7 mouse cellular contexts compared by ENCODE assay signal in the genomic region with DNA sequence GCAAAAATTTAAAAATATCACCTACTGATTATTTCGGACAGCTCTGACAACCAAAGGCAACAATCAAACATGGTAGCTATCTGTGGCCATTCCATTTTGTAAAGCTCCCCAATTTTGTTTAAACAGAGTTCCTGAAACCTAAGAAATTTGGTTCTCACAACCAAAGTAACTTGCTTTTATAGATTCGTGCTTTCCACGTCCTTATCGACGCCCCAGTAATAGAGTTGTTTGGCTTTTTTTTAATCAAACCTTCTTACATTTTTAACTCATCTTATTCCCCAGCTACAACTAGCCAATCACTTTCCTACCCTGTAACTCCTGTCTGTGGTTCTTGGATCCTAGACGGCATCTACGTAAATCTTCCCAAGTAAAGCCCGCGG. TPM values are rescaled to one million over a fixed set of nuclear protein-coding genes. Genes with fewer than 3 reads are reported as not detected.
DNase-seq lines count a peak whose midpoint lies in the region; ATAC-seq and TF ChIP-seq lines count a peak whose summit lies in the region.

No protein-coding gene starts in this region.

- no peak for DNase-seq in limb, embryonic 14.5 days (ENCODE audit: low spot score)
- DNase-seq in cerebellum, postnatal 10 days = no peak

- H3K27ac ChIP-seq in limb, embryonic 14.5 days (replicated peaks; ENCODE audit: low read depth, low read length) = peak overlapping the region; percentile 97
- H3K27ac ChIP-seq in stomach, embryonic 16.5 days (ENCODE audit: low read length) = peak overlapping the region; percentile 96

- H3K4me3 ChIP-seq in megakaryocyte, embryonic 14.5 days (replicated peaks) = peak overlapping the region; percentile 95
- peak overlapping the region; percentile 83 for H3K4me3 ChIP-seq in erythroblast, embryonic 14.5 days (replicated peaks)
- H3K4me3 ChIP-seq in limb, embryonic 14.5 days (replicated peaks; ENCODE audit: low read length) = peak overlapping the region; percentile 80
- H3K4me3 ChIP-seq in stomach, embryonic 16.5 days (replicated peaks; ENCODE audit: low read length) = peak overlapping the region; percentile 88

- H3K9me3 ChIP-seq in megakaryocyte, embryonic 14.5 days = 0 out of 2 replicates have a peak, but pooled peaks cover 3% of the 10 kb centered on the region
- H3K9me3 ChIP-seq in erythroblast, embryonic 14.5 days (ENCODE audit: control insufficient read depth, low read length) = no peaks in the 10 kb centered on the region
- H3K9me3 ChIP-seq in limb, embryonic 14.5 days (ENCODE audit: control insufficient read depth, low read length) = no peaks in the 10 kb centered on the region
- no peaks in the 10 kb centered on the region for H3K9me3 ChIP-seq in stomach, embryonic 16.5 days (replicated peaks; ENCODE audit: control insufficient read depth, low read length)

- no peak for TF ChIP-seq POLR2A in limb, embryonic 14.5 days (IDR thresholded peaks at IDR 0.05; ENCODE audit: borderline replicate concordance, extremely low read depth, insufficient read depth, insufficient read length)

- WGBS in limb, embryonic 14.5 days = 14% methylated on average over 9 of the region's 9 CpGs
- WGBS in stomach, embryonic 16.5 days = 7% methylated on average over 9 of the region's 9 CpGs

- peak overlapping the region; percentile 88 for H3K9ac ChIP-seq in limb, embryonic 14.5 days (ENCODE audit: low read depth, low read length, severe bottlenecking)
- H3K9ac ChIP-seq in stomach, embryonic 16.5 days (ENCODE audit: low read length) = peak overlapping the region; percentile 76

- H3K36me3 ChIP-seq in megakaryocyte, embryonic 14.5 days (replicated peaks; ENCODE audit: low read length) = peaks cover 33% of the 10 kb centered on the region
- peaks cover 17% of the 10 kb centered on the region for H3K36me3 ChIP-seq in erythroblast, embryonic 14.5 days (ENCODE audit: control insufficient read depth)
- H3K36me3 ChIP-seq in limb, embryonic 14.5 days (ENCODE audit: control insufficient read depth, insufficient read depth, low read length) = peaks cover 33% of the 10 kb centered on the region
- peaks cover 13% of the 10 kb centered on the region for H3K36me3 ChIP-seq in stomach, embryonic 16.5 days (ENCODE audit: control insufficient read depth, insufficient read depth, low read length)

- no peaks in the 10 kb centered on the region for H3K27me3 ChIP-seq in megakaryocyte, embryonic 14.5 days (replicated peaks)
- H3K27me3 ChIP-seq in erythroblast, embryonic 14.5 days (ENCODE audit: control insufficient read depth) = no peaks in the 10 kb centered on the region
- H3K27me3 ChIP-seq in limb, embryonic 14.5 days (ENCODE audit: control insufficient read depth, insufficient read depth, low read length) = no peaks in the 10 kb centered on the region
- no peaks in the 10 kb centered on the region for H3K27me3 ChIP-seq in stomach, embryonic 16.5 days (ENCODE audit: control insufficient read depth, insufficient read depth, low read length)

- H3K4me2 ChIP-seq in limb, embryonic 14.5 days (replicated peaks; ENCODE audit: low read depth, low read length, severe bottlenecking) = peak overlapping the region; percentile 60
- H3K4me2 ChIP-seq in stomach, embryonic 16.5 days (ENCODE audit: low read depth, low read length) = peak overlapping the region; percentile 60

- no peak for ATAC-seq in megakaryocyte, adult 5-6 weeks (ENCODE audit: poor library complexity, severe bottlenecking)
- ATAC-seq in limb, embryonic 14.5 days (ENCODE audit: low FRiP score, low read depth) = peak; percentile 35
- ATAC-seq in stomach, embryonic 16.5 days (ENCODE audit: insufficient read depth, low FRiP score) = no peak; the same call in 1 of the 2 replicates
- ATAC-seq in megakaryocyte progenitor cell, adult 5-6 weeks (replicated peaks; ENCODE audit: poor library complexity) = no peak

- H3K4me1 ChIP-seq in megakaryocyte, embryonic 14.5 days = peaks cover 40% of the 10 kb centered on the region
- H3K4me1 ChIP-seq in erythroblast, embryonic 14.5 days (ENCODE audit: control insufficient read depth) = peaks cover 35% of the 10 kb centered on the region
- H3K4me1 ChIP-seq in limb, embryonic 14.5 days (ENCODE audit: control insufficient read depth, insufficient read depth, low read length) = peaks cover 12% of the 10 kb centered on the region; the same call in 1 of the 2 replicates
- H3K4me1 ChIP-seq in stomach, embryonic 16.5 days (ENCODE audit: control insufficient read depth, insufficient read depth, low read length) = peaks cover 13% of the 10 kb centered on the region; the same call in 1 of the 2 replicates

RNA-seq across cellular contexts. Expression of a gene that starts 0.5 kb away (rescaled TPM):
- polyA plus RNA-seq in megakaryocyte, embryonic 14.5 days (2012; ENCODE audit: insufficient read depth, low replicate concordance) = 0.45 TPM in 1 of 2 replicates, not detected in the other
- 7.0 and 9.1 TPM in 2 replicates for total RNA-seq in megakaryocyte, adult 5-6 weeks (2015)
- total RNA-seq in megakaryocyte, adult 5-6 weeks (2017) = 8.7 and 10.2 TPM in 2 replicates
- polyA plus RNA-seq in erythroblast, embryonic 14.5 days (2012) = not detected in 2 replicates
- polyA plus RNA-seq in limb, embryonic 14.5 days (2012; rRNA removed) = 29.9 and 36.4 TPM in 2 replicates
- 12.5 and 12.9 TPM in 2 replicates for polyA plus RNA-seq in limb, embryonic 14.5 days (2014; fragmentation: Nextera tagmentation; extraction: Ambion mirVana)
- 6.9 and 7.0 TPM in 2 replicates for polyA plus RNA-seq in stomach, embryonic 16.5 days (2015; fragmentation: Nextera tagmentation; extraction: Ambion mirVana)
- total RNA-seq in megakaryocyte progenitor cell, adult 5-6 weeks (2015) = 18.0 and 20.3 TPM in 2 replicates
- total RNA-seq in megakaryocyte progenitor cell, adult 5-6 weeks (2017) = 16.2 and 20.3 TPM in 2 replicates

RNA-seq across cellular contexts. Expression of a gene that starts 20.5 kb away (rescaled TPM):
- 14.7 and 28.8 TPM in 2 replicates for polyA plus RNA-seq in megakaryocyte, embryonic 14.5 days (2012; ENCODE audit: insufficient read depth, low replicate concordance)
- total RNA-seq in megakaryocyte, adult 5-6 weeks (2015) = 22.8 and 26.8 TPM in 2 replicates
- 25.2 and 27.9 TPM in 2 replicates for total RNA-seq in megakaryocyte, adult 5-6 weeks (2017)
- 0.64 and 1.1 TPM in 2 replicates for polyA plus RNA-seq in erythroblast, embryonic 14.5 days (2012)
- polyA plus RNA-seq in limb, embryonic 14.5 days (2012; rRNA removed) = 28.7 and 32.9 TPM in 2 replicates
- 29.5 and 34.9 TPM in 2 replicates for polyA plus RNA-seq in limb, embryonic 14.5 days (2014; fragmentation: Nextera tagmentation; extraction: Ambion mirVana)
- 132 and 144 TPM in 2 replicates for polyA plus RNA-seq in stomach, embryonic 16.5 days (2015; fragmentation: Nextera tagmentation; extraction: Ambion mirVana)
- 27.3 and 28.8 TPM in 2 replicates for total RNA-seq in megakaryocyte progenitor cell, adult 5-6 weeks (2015)
- total RNA-seq in megakaryocyte progenitor cell, adult 5-6 weeks (2017) = 28.2 and 38.5 TPM in 2 replicates

RNA-seq across cellular contexts. Expression of a gene that starts 21.2 kb away (rescaled TPM):
- 1.4 and 2.1 TPM in 2 replicates for polyA plus RNA-seq in megakaryocyte, embryonic 14.5 days (2012; ENCODE audit: insufficient read depth, low replicate concordance)
- 22.2 and 31.4 TPM in 2 replicates for total RNA-seq in megakaryocyte, adult 5-6 weeks (2015)
- 17.9 and 21.4 TPM in 2 replicates for total RNA-seq in megakaryocyte, adult 5-6 weeks (2017)
- 0.48 and 0.91 TPM in 2 replicates for polyA plus RNA-seq in erythroblast, embryonic 14.5 days (2012)
- polyA plus RNA-seq in limb, embryonic 14.5 days (2012; rRNA removed) = 54.7 and 54.8 TPM in 2 replicates
- 30.4 and 35.6 TPM in 2 replicates for polyA plus RNA-seq in limb, embryonic 14.5 days (2014; fragmentation: Nextera tagmentation; extraction: Ambion mirVana)
- 17.5 and 24.0 TPM in 2 replicates for polyA plus RNA-seq in stomach, embryonic 16.5 days (2015; fragmentation: Nextera tagmentation; extraction: Ambion mirVana)
- 21.2 and 23.5 TPM in 2 replicates for total RNA-seq in megakaryocyte progenitor cell, adult 5-6 weeks (2015)
- 24.0 and 24.5 TPM in 2 replicates for total RNA-seq in megakaryocyte progenitor cell, adult 5-6 weeks (2017)
